In genomic region chr1:124045761-124046300, GRCm38 (mm10) we compare ENCODE assay signal across 8 mouse cellular contexts. TPM values are rescaled to one million over a fixed set of nuclear protein-coding genes. Genes with fewer than 3 reads are reported as not detected.
DNase-seq lines count a peak whose midpoint lies in the region; ATAC-seq and TF ChIP-seq lines count a peak whose summit lies in the region.

No protein-coding gene starts in this region.

- H3K36me3 ChIP-seq in forebrain, embryonic 11.5 days (ENCODE audit: control insufficient read depth, insufficient read depth, low read length), result no peaks in the 10 kb centered on the region
- no peaks in the 10 kb centered on the region for H3K36me3 ChIP-seq in liver, postnatal 0 days (replicated peaks; ENCODE audit: insufficient read depth, low read length)
- H3K36me3 ChIP-seq in stomach, embryonic 14.5 days (ENCODE audit: control insufficient read depth, insufficient read depth, low read length), result no peaks in the 10 kb centered on the region

- H3K9ac ChIP-seq in forebrain, embryonic 11.5 days (ENCODE audit: low read length), result peak overlapping the region; percentile 53
- no peak overlapping the region for H3K9ac ChIP-seq in liver, postnatal 0 days (replicated peaks)
- H3K9ac ChIP-seq in stomach, embryonic 14.5 days (replicated peaks; ENCODE audit: low read depth, low read length), result no peak overlapping the region

- peak; percentile 82 for ATAC-seq in forebrain, embryonic 11.5 days (replicated peaks; ENCODE audit: low FRiP score)
- no peak for ATAC-seq in liver, postnatal 0 days
- ATAC-seq in stomach, embryonic 14.5 days (ENCODE audit: insufficient number of reproducible peaks, insufficient read depth, low FRiP score, low read depth), result peak; percentile 51

- peak overlapping the region; percentile 53 for H3K4me3 ChIP-seq in forebrain, embryonic 11.5 days (ENCODE audit: low read depth, low read length)
- H3K4me3 ChIP-seq in liver, postnatal 0 days (ENCODE audit: low read depth, low read length), result no peak overlapping the region
- peak overlapping the region; percentile 41 for H3K4me3 ChIP-seq in stomach, embryonic 14.5 days (ENCODE audit: low read depth, low read length)

- H3K4me1 ChIP-seq in forebrain, embryonic 11.5 days (replicated peaks; ENCODE audit: control insufficient read depth, insufficient read depth, low read length), result peaks cover 4% of the 10 kb centered on the region; the same call in 1 of the 2 replicates
- no peaks in the 10 kb centered on the region for H3K4me1 ChIP-seq in liver, postnatal 0 days (ENCODE audit: insufficient read depth)
- no peaks in the 10 kb centered on the region; the same call in 1 of the 2 replicates for H3K4me1 ChIP-seq in stomach, embryonic 14.5 days (ENCODE audit: control insufficient read depth, insufficient read depth, low read length)

- no peak for TF ChIP-seq CTCF in liver, postnatal 0 days (IDR thresholded peaks at IDR 0.05; ENCODE audit: low read depth)

- no peak for TF ChIP-seq EP300 in liver, postnatal 0 days (IDR thresholded peaks at IDR 0.05; ENCODE audit: low read depth)

- DNase-seq in adrenal gland, postnatal 10 days, result peak; percentile 9
- no peak for DNase-seq in adrenal gland, adult 2 months
- peak; percentile 86 for DNase-seq in brain, adult 2 months (ENCODE audit: low read depth, low spot score)
- DNase-seq in forebrain, embryonic 11.5 days (ENCODE audit: low spot score), result peak; percentile 81
- peak; percentile 22 to 45 for DNase-seq in kidney, postnatal 4 days
- peak; percentile 12 for DNase-seq in liver, postnatal 0 days
- no peak for DNase-seq in urinary bladder, adult 18-20 months (ENCODE audit: low spot score in 2 of 2)

- no peak overlapping the region for H3K27ac ChIP-seq in forebrain, embryonic 11.5 days (ENCODE audit: low read depth, low read length)
- no peak overlapping the region for H3K27ac ChIP-seq in liver, postnatal 0 days (ENCODE audit: low read depth)
- H3K27ac ChIP-seq in stomach, embryonic 14.5 days (ENCODE audit: low read length), result no peak overlapping the region

- WGBS in forebrain, embryonic 11.5 days, result under 1% methylated on average over 41 of the region's 44 CpGs
- 3% methylated on average over 21 of the region's 44 CpGs for WGBS in liver, postnatal 0 days (ENCODE audit: insufficient replicate concordance)
- WGBS in stomach, embryonic 14.5 days, result 1% methylated on average over 44 of the region's 44 CpGs

- H3K9me3 ChIP-seq in forebrain, embryonic 11.5 days (ENCODE audit: control insufficient read depth, low read length), result no peaks in the 10 kb centered on the region
- H3K9me3 ChIP-seq in liver, postnatal 0 days (ENCODE audit: low read length), result no peaks in the 10 kb centered on the region
- no peaks in the 10 kb centered on the region for H3K9me3 ChIP-seq in stomach, embryonic 14.5 days (ENCODE audit: control insufficient read depth, low read depth, low read length)

- peak overlapping the region; percentile 92 for H3K4me2 ChIP-seq in forebrain, embryonic 11.5 days (ENCODE audit: low read depth, low read length, severe bottlenecking)
- peak overlapping the region; percentile 35 for H3K4me2 ChIP-seq in liver, postnatal 0 days (ENCODE audit: low read depth, low read length)
- H3K4me2 ChIP-seq in stomach, embryonic 14.5 days (replicated peaks; ENCODE audit: low read depth, low read length), result peak overlapping the region; percentile 79

- H3K27me3 ChIP-seq in forebrain, embryonic 11.5 days (ENCODE audit: control insufficient read depth, insufficient read depth, low read length), result peaks cover 18% of the 10 kb centered on the region
- peaks cover 33% of the 10 kb centered on the region for H3K27me3 ChIP-seq in liver, postnatal 0 days (ENCODE audit: insufficient read depth, low read length)
- peaks cover 27% of the 10 kb centered on the region for H3K27me3 ChIP-seq in stomach, embryonic 14.5 days (ENCODE audit: control insufficient read depth, insufficient read depth, low read length)

RNA-seq across cellular contexts. Expression of gene Dpp10, which starts 0.5 kb away (rescaled TPM):
- under 1 TPM; 0.24 to 0.33 TPM for total RNA-seq in adrenal gland, postnatal 10 days (2021)
- total RNA-seq in adrenal gland, adult 2 months (2021), result 1 to 10 TPM in 1 of 2 experiments, under 1 TPM in 1; 0.35 to 1.2 TPM
- not detected in 2 replicates for polyA plus RNA-seq in adrenal gland, adult 2 months (2012; rRNA removed)
- polyA plus RNA-seq in forebrain, embryonic 11.5 days (2014; fragmentation: Nextera tagmentation; extraction: Ambion mirVana), result 0.20 and 0.28 TPM in 2 replicates
- polyA plus RNA-seq in liver, postnatal 0 days (2015; fragmentation: Nextera tagmentation; extraction: Ambion mirVana), result not detected in 2 replicates
- 1.7 and 1.9 TPM in 2 replicates for polyA plus RNA-seq in stomach, embryonic 14.5 days (2014; fragmentation: Nextera tagmentation; extraction: Ambion mirVana)

Comparison
In these comparisons a context has a peak if more than half of its experiments do, and no peak if none do; other contexts are left out.
1. DNase-seq: peak in adrenal gland, postnatal 10 days (single experiment), brain, adult 2 months (single experiment), forebrain, embryonic 11.5 days (single experiment), kidney, postnatal 4 days (2 of 2) and liver, postnatal 0 days (single experiment); none in adrenal gland, adult 2 months (single experiment) and urinary bladder, adult 18-20 months (0 of 2).
2. H3K4me2 ChIP-seq: peak in every context shown above with its lines; median percentile 92 in forebrain, embryonic 11.5 days; 79 in stomach, embryonic 14.5 days; 35 in liver, postnatal 0 days.